Mouse (Mus musculus) embryonic facial prominence, embryonic 13.5 days (tissue): ENCODE measurements around the gene Cbr1. TPM values are rescaled to one million over a fixed set of nuclear protein-coding genes. Genes with fewer than 3 reads are reported as not detected.

Experiments
- ATAC-seq: fragments of 200-750 bp; cut with Nextera tagmentation; 2 replicates; pipeline ENCODE4 v1.8.0; 2017; ENCODE audit warnings: low read depth; ENCODE audit not compliant: insufficient number of reproducible peaks, insufficient read depth, low FRiP score, low TSS enrichment
- H3K27ac ChIP-seq: fragments of 300-500 bp; sonication (generic); 2 replicates; pipeline ENCODE4 v1.5.1; 2015; ENCODE audit warnings: moderate library complexity, mild to moderate bottlenecking, inconsistent platforms
- H3K27me3 ChIP-seq: fragments of 300-500 bp; sonication (generic); 2 replicates; pipeline ENCODE4 v1.6.1; 2015; ENCODE audit warnings: mild to moderate bottlenecking, inconsistent platforms
- H3K36me3 ChIP-seq: fragments of 300-500 bp; sonication (generic); 2 replicates; pipeline ENCODE4 v1.6.1; 2015; ENCODE audit warnings: mild to moderate bottlenecking, inconsistent platforms
- H3K4me1 ChIP-seq: fragments of 300-500 bp; sonication (generic); 2 replicates; pipeline ENCODE4 v1.6.1; 2015; ENCODE audit warnings: inconsistent platforms
- H3K4me2 ChIP-seq: fragments of 300-500 bp; sonication (generic); 2 replicates; pipeline ENCODE4 v1.6.1; 2015; ENCODE audit warnings: moderate library complexity, mild to moderate bottlenecking, inconsistent platforms
- H3K4me3 ChIP-seq: fragments of 300-500 bp; sonication (generic); 2 replicates; pipeline ENCODE4 v1.5.1; 2015; ENCODE audit warnings: mild to moderate bottlenecking, inconsistent platforms
- H3K9ac ChIP-seq: fragments of 300-500 bp; sonication (generic); 2 replicates; pipeline ENCODE4 v1.6.1; 2015; ENCODE audit warnings: mild to moderate bottlenecking, inconsistent platforms
- H3K9me3 ChIP-seq: fragments of 300-500 bp; sonication (generic); 2 replicates; pipeline ENCODE4 v1.6.1; 2016; ENCODE audit warnings: inconsistent platforms
- WGBS: fragments of 180-500 bp; shearing (Covaris S2); methylation state at CpG from one replicate; pipeline ENCODE4 v1.1.7; 2015; ENCODE audit warnings: mixed read lengths; 5-methylcytosine and 5-hydroxymethylcytosine counted together
- polyA plus RNA-seq: library from polyadenylated mRNA; unstranded; fragments of >200 nt; fragmentation: Nextera tagmentation; extraction: Ambion mirVana; gene quantifications from 2 replicates; pipeline ENCODE4 v1.2.1, GENCODE M21; 2015

The Cbr1 gene
- polyA plus RNA-seq = 122 and 126 TPM in 2 replicates

- ATAC-seq = no peak
- WGBS = 63% methylated on average over 4 of the region's 4 CpGs
- Histone ChIP-seq H3K4me3 (peak within 1 kb of the TSS; percentile 69), H3K4me2 (peak within 1 kb of the TSS; percentile 89), H3K27me3 (no peaks in the 10 kb centered on the region), H3K9ac (peak within 1 kb of the TSS; percentile 86; the same call in 1 of the 2 replicates), H3K27ac (0 out of 2 replicates have a peak within 1 kb of the TSS, but pooled peaks have one; percentile 94), H3K4me1 (peaks cover 28% of the 10 kb centered on the region), H3K36me3 (peaks cover 14% of the 10 kb centered on the region), H3K9me3 (no peaks in the 10 kb centered on the region)
Observed at GRCm38 (mm10) chr16:93605553-93605952, at the start of gene Cbr1. TSS of gene Cbr1 (plus strand) at chr16:93605853.

DNA sequence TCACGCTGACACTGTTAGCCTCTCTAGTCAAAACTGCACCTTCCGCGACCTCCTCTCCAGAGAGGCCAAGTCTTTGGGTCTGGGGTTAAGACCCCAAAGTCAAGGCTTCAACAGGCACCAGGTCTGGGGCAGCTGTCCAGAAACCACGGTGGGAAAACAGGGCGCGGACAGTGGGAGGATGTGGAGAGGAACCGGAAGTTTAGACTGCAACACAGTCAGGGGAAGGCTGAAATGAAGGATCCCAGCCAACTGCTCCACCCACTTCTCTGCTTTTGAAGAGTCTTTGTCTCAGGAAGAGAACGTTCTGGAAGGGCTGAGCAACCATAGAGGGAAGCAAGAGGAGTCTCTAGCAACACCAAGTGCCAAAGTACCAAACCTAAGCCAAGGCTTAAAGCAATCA is 48.0 kb upstream of the Cbr1 start:
- WGBS = 62% methylated on average over 8 of the region's 8 CpGs
- H3K4me2 ChIP-seq = peak overlapping the region; percentile 48

GRCm38 (mm10) chr16:93558499-93558898 is 47.2 kb upstream of the Cbr1 start:
- Histone ChIP-seq H3K9me3 (no peaks in the 10 kb centered on the region), H3K4me3 (no peak overlapping the region), H3K4me1 (peaks cover 23% of the 10 kb centered on the region), H3K4me2 (peak overlapping the region; percentile 48), H3K27ac (no peak overlapping the region), H3K36me3 (no peaks in the 10 kb centered on the region), H3K9ac (peak overlapping the region; percentile 27; the same call in 1 of the 2 replicates), H3K27me3 (peaks cover 6% of the 10 kb centered on the region)
- ATAC-seq = no peak
- 6% methylated on average over 12 of the region's 12 CpGs for WGBS

More for the DNA sequence above, 48.0 kb upstream of the Cbr1 start:
- Histone ChIP-seq H3K4me1 (peaks cover 32% of the 10 kb centered on the region), H3K27ac (no peak overlapping the region), H3K4me3 (no peak overlapping the region), H3K27me3 (peaks cover 6% of the 10 kb centered on the region), H3K36me3 (no peaks in the 10 kb centered on the region), H3K9me3 (no peaks in the 10 kb centered on the region), H3K9ac (no peak overlapping the region)
- ATAC-seq = no peak

DNA sequence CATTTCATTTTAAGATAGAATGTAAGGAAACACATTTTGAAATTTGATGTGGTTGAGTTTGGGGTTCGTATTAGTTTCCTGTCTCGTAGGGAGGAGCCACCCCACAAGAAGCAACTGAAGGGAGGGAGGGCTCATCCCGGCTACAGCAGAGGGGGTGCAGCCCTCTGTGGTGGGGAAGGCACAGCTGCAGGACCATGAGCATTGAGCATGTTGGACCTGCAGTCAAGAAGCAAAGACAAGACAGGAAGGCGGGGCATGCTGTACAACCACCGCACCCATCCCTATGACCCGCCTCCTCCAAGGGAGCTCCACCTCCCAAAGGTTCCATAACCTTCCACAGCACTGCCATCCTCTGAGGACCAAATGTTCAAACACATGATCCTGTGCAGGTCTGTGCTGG is 33.3 kb upstream of the Cbr1 start:
- Histone ChIP-seq H3K27ac (no peak overlapping the region), H3K4me1 (peaks cover 24% of the 10 kb centered on the region), H3K27me3 (no peaks in the 10 kb centered on the region), H3K36me3 (no peaks in the 10 kb centered on the region), H3K4me3 (no peak overlapping the region), H3K9ac (no peak overlapping the region), H3K9me3 (no peaks in the 10 kb centered on the region), H3K4me2 (no peak overlapping the region)
- no peak for ATAC-seq
- WGBS = 88% methylated on average over 6 of the region's 6 CpGs

- H3K9ac ChIP-seq = no peak overlapping the region
- no peak overlapping the region for H3K27ac ChIP-seq
- no peaks in the 10 kb centered on the region for H3K9me3 ChIP-seq
- WGBS = 92% methylated on average over 5 of the region's 5 CpGs
- H3K36me3 ChIP-seq = no peaks in the 10 kb centered on the region
- no peaks in the 10 kb centered on the region for H3K27me3 ChIP-seq
- H3K4me2 ChIP-seq = no peak overlapping the region
- H3K4me3 ChIP-seq = no peak overlapping the region
- H3K4me1 ChIP-seq = peaks cover 24% of the 10 kb centered on the region
- ATAC-seq = no peak
Observed at GRCm38 (mm10) chr16:93573434-93573833, 32.2 kb upstream of the Cbr1 start.

- H3K27ac ChIP-seq = peak overlapping the region; percentile 22; the same call in 1 of the 2 replicates
- 38% methylated on average over 18 of the region's 18 CpGs for WGBS
Observed at GRCm38 (mm10) chr16:93574521-93575191, 31.0 kb upstream of the Cbr1 start.

DNA sequence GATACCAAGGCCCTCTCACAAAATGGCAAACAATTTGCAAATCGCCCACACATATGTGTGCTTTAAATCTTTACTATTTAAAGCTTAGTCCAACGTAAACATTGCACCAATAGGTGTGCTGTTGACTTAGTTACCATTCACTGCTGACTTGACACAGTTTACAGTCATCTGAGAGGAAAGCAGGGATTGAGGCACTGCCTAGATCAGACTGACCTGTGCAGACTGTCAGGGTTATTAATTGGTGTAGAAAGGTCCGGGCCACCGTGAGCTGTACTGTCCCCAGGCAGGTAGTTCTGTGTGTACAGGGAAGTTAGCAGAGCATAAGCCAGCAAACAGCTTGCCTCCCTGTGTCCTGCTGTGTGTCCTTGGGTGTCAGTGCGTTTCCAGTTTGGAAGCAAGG is 30.1 kb upstream of the Cbr1 start:
- Histone ChIP-seq H3K4me1 (peaks cover 24% of the 10 kb centered on the region), H3K9me3 (no peaks in the 10 kb centered on the region), H3K27ac (no peak overlapping the region), H3K9ac (no peak overlapping the region), H3K36me3 (no peaks in the 10 kb centered on the region), H3K4me3 (no peak overlapping the region), H3K27me3 (no peaks in the 10 kb centered on the region), H3K4me2 (no peak overlapping the region)
- ATAC-seq = no peak
- 81% methylated on average over 5 of the region's 5 CpGs for WGBS

More at GRCm38 (mm10) chr16:93574521-93575191, 31.0 kb upstream of the Cbr1 start:
- Histone ChIP-seq H3K36me3 (no peaks in the 10 kb centered on the region), H3K9me3 (no peaks in the 10 kb centered on the region), H3K4me1 (peaks cover 24% of the 10 kb centered on the region), H3K4me2 (no peak overlapping the region), H3K9ac (no peak overlapping the region), H3K27me3 (no peaks in the 10 kb centered on the region), H3K4me3 (no peak overlapping the region)
- ATAC-seq = no peak

DNA sequence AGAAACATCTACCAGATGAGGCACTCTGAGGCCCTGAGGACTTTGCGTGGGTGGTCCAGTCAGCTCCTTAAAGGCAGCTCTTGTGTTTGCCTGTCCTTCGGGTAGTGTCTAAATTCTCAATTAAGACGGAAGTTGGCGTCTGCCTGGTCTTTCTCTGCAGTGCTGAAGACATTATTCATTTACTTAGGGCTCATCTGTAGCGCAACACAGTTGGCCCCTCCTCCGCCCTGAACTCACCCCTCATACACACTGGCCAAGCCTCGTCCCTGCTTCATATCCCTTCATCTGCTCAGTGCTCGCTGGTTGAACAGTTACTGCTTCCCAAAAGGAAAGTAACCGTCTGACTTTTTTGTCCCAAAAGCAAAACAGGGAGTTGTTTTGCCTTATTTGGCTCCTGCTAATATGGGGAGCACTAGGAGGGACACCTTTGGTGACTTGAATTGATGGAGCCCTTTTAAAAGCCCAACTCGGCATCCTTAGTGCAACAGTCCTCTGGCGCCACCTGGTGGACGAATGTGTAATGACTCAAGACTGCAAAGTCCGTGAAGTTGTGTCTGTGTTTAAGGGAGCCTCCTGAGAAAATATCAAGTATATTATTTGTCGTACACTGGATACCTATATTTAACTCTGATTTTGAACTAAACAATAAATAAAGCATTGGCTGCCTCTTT is 29.1 kb upstream of the Cbr1 start:
- no peak overlapping the region for H3K4me2 ChIP-seq
- no peaks in the 10 kb centered on the region for H3K9me3 ChIP-seq
- H3K4me1 ChIP-seq = peaks cover 24% of the 10 kb centered on the region
- ATAC-seq = no peak
- no peaks in the 10 kb centered on the region for H3K36me3 ChIP-seq
- H3K9ac ChIP-seq = no peak overlapping the region
- WGBS = 26% methylated on average over 14 of the region's 14 CpGs
- H3K4me3 ChIP-seq = no peak overlapping the region
- no peaks in the 10 kb centered on the region for H3K27me3 ChIP-seq
- H3K27ac ChIP-seq = no peak overlapping the region

GRCm38 (mm10) chr16:93578346-93579005 is 27.2 kb upstream of the Cbr1 start:
- ATAC-seq = no peak
- peaks cover 2% of the 10 kb centered on the region for H3K36me3 ChIP-seq
- H3K27me3 ChIP-seq = no peaks in the 10 kb centered on the region
- WGBS = 83% methylated on average over 8 of the region's 8 CpGs
- H3K9ac ChIP-seq = no peak overlapping the region
- no peaks in the 10 kb centered on the region for H3K9me3 ChIP-seq
- H3K27ac ChIP-seq = no peak overlapping the region
- H3K4me2 ChIP-seq = no peak overlapping the region
- H3K4me3 ChIP-seq = no peak overlapping the region
- peaks cover 24% of the 10 kb centered on the region for H3K4me1 ChIP-seq

- H3K4me2 ChIP-seq = no peak overlapping the region
- 70% methylated on average over 6 of the region's 6 CpGs for WGBS
- no peaks in the 10 kb centered on the region for H3K27me3 ChIP-seq
- no peak overlapping the region for H3K27ac ChIP-seq
- no peak overlapping the region for H3K4me3 ChIP-seq
- H3K9me3 ChIP-seq = no peaks in the 10 kb centered on the region
- H3K9ac ChIP-seq = no peak overlapping the region
- H3K36me3 ChIP-seq = peaks cover 26% of the 10 kb centered on the region
- H3K4me1 ChIP-seq = peaks cover 6% of the 10 kb centered on the region; the same call in 1 of the 2 replicates
- ATAC-seq = no peak
Observed at GRCm38 (mm10) chr16:93581125-93581524, 24.5 kb upstream of the Cbr1 start.

GRCm38 (mm10) chr16:93584976-93585702 is 20.5 kb upstream of the Cbr1 start:
- no peak for ATAC-seq
- H3K27ac ChIP-seq = no peak overlapping the region
- WGBS = 91% methylated on average over 24 of the region's 24 CpGs
- H3K9ac ChIP-seq = no peak overlapping the region
- H3K4me3 ChIP-seq = no peak overlapping the region
- H3K36me3 ChIP-seq = peaks cover 55% of the 10 kb centered on the region
- H3K4me1 ChIP-seq = peaks cover 18% of the 10 kb centered on the region; the same call in 1 of the 2 replicates
- no peaks in the 10 kb centered on the region for H3K27me3 ChIP-seq
- no peak overlapping the region for H3K4me2 ChIP-seq
- H3K9me3 ChIP-seq = no peaks in the 10 kb centered on the region
